Mouse (Mus musculus) T-cell, adult 66 days (primary cell): ENCODE results near the gene Gm14401. TPM values are rescaled to one million over a fixed set of nuclear protein-coding genes. Genes with fewer than 3 reads are reported as not detected.

Experiments used
- total RNA-seq, 2 experiments: library from RNA; stranded (reverse); gene quantifications; 3 replicates in 1 of 2; 4 replicates in 1 of 2; pipeline ENCODE4 v1.2.4; 2023

The Gm14401 gene
- not detected for total RNA-seq

DNA sequence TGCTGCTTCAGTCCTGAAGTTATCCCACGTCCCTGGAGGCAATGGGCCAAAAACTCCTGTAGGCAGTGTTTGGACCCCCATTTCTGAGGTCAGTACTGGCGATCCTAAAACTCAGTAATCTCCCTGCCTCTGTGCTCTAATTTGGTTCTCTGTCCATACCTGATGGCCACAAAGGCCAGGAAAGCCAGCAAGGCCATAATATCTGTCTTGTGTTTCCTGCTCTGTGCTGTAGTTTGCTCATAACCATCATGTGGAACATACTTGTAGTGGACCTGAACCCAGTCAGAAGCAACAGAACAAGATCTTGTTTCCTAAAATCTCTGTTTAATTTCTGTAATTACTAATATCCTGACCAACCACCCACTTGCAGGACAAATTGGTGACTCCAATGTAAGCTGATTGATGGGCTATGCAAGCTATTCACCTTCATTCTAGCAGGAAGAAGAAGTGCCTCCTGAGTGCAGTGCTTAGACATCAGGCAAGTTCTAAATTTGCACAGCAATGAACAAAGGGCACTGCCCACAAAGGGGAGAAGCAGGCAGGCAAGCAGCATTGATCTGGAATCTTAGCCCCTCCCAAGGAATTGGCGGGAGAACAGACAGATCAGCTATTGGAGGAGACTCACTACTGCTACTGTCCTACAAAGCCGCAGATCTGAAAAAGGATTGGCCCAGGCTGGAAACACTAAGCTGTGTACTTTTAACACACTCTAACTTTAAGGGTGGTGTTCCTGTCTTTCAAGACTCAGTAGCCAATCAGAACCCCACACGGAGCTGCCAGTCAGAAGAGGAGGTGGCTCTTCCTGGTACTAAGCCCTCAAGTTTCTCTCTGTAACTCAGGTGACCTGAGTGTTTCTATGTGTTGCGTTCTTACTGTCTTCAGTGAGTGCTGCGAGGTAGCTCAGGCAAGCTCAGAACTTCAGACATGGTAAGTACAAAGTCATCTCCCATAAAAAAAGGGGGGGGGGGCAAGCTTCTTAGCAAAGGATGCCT, at the start of gene Gm14401:
TSS of gene Gm14401 (plus strand) at position 889 of the 992 bp plus-strand sequence.

Other genes starting within 250 kb of the Gm14401 start
- gene Gm14408, start 243.2 kb upstream of the Gm14401 start, total RNA-seq: not detected
- gene Gm14296, start 146.5 kb upstream of the Gm14401 start, total RNA-seq: 1 to 10 TPM in 1 of 2 experiments, under 1 TPM in 1; 0.56 to 2.2 TPM
- 1 to 10 TPM; 2.0 to 3.4 TPM for gene Gm14419, start 73.4 kb upstream of the Gm14401 start, total RNA-seq
- gene Gm14410, start 132.1 kb downstream of the Gm14401 start, total RNA-seq: 10 to 100 TPM; 11.9 to 13.6 TPM
- not detected for gene Gm14409, start 192.7 kb downstream of the Gm14401 start, total RNA-seq
- gene Gm14412, start 250.0 kb downstream of the Gm14401 start, total RNA-seq: not detected